Mouse (Mus musculus): ENCODE measurements around the gene Cyp3a41a.
"Not testable (repeated sequence)": the region's sequence is repeated elsewhere in the genome, so short reads cannot be mapped to it uniquely, and the experiment has no call there.

Cyp3a41a gene

DNA sequence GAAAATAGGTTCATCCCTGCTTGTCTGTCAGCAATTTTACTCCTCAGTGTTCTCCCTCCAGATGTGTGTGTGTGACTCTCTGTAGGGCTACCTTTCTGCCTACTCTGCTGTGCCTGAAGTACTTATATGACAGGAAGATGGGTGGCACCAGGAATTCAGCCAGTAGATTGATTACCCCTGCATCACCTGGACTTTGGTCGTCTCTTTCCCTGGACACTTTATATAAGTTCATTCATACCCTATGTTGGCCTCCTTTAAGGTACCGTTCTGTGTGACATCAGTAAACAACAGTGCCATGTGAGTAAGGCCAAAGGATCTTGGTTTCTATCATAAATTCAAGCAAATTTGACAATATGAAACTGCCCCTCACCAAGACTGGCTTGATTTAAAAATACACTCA lies at the start of gene Cyp3a41a:
TSS of gene Cyp3a41a (minus strand) at position 101 of the 400 bp plus-strand sequence.
- not testable (repeated sequence) for DNase-seq

- not testable (repeated sequence) for DNase-seq
Measured at GRCm38 (mm10) chr5:145737512-145737911, 17.6 kb upstream of the Cyp3a41a start.

GRCm38 (mm10) chr5:145714296-145714695 lies 5.6 kb downstream of the Cyp3a41a start:
- not testable (repeated sequence) for DNase-seq

DNA sequence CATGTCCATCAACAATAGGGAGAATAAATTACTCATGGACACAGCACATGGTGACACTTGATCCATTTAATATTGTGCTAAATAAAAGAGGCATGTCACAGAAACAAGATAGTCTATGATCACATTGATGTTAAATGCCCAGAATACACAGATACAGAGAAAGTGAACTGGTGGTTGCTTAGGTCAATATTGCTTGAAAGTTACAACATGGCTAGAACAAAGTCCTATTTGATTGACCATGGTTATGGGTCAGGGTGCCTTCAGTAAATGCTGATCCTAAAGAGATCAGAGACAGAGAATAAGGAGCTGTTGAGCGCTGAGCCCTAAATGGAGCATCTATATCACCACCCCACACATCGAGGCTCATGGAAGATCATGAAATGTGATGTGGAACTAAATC lies 12.6 kb downstream of the Cyp3a41a start:
- DNase-seq: not testable (repeated sequence)

GRCm38 (mm10) chr5:145662007-145662406 lies 57.9 kb downstream of the Cyp3a41a start:
- peak in 1 of 2 experiments; percentile 40 for DNase-seq

DNA sequence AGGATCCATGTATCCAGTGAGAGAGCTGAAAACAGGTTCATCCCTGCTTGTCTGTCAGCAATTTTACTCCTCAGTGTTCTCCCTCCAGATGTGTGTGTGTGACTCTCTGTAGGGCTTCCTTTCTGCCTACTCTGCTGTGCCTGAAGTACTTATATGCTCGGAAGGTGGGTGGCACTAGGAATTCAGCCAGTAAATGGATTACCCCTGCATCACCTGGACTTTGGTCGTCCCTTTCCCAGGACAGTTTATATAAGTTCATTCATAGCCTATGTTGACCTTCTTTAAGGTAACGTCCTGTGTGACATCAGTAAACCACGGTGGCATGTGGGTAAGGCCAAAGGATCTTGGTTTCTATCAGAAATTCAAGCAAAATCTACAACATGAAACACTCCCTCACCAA lies 72.2 kb downstream of the Cyp3a41a start:
- no peak for DNase-seq

Data from kidney, postnatal 25 days (tissue).